Mouse (Mus musculus) Patski (cell line): Measurements from ENCODE around the gene Trex2. TPM values are rescaled to one million over a fixed set of nuclear protein-coding genes. Genes with fewer than 3 reads are reported as not detected.

Experiments
- ATAC-seq: fragments of 100-300 bp; one replicate; pipeline ENCODE4 v1.8.0; 2021
- CTCF ChIA-PET: fragments of 350-600 bp; sonication (Branson Sonifier 250); formaldehyde crosslinking; loops from one replicate; lab custom pipeline; 2022; ENCODE audit warnings: inconsistent platforms; lab: Charles Lee
- POLR2A ChIA-PET: fragments of 350-600 bp; sonication (Branson Sonifier 250); formaldehyde crosslinking; loops from one replicate; lab custom pipeline; 2022; ENCODE audit warnings: antibody characterized with exemption, inconsistent platforms; lab: Charles Lee
- DNase-seq: peaks from one replicate; pipeline ENCODE4 v3.0.0-alpha.2; 2011; ENCODE audit warnings: low read depth, low spot score
- H3K27me3 ChIP-seq: fragments of 371-371 bp; one replicate; pipeline ENCODE4 v1.5.1; 2021
- CTCF ChIP-seq: fragments of 100-300 bp; IDR thresholded peaks from one replicate; pipeline ENCODE4 v1.5.1; 2021
- in situ Hi-C: fragments of 300-500 bp; cut with MboI; formaldehyde crosslinking; loops from 3 replicates; pipeline ENCODE4 v1.11.1; 2018; ENCODE audit warnings: low pct_unique_long_range_greater_than_20kb, mixed read lengths
- polyA plus RNA-seq: library from polyadenylated mRNA; unstranded; gene quantifications from one replicate; pipeline ENCODE4 v1.2.3, GENCODE M21; 2021

The Trex2 gene
- polyA plus RNA-seq, 1 experiment from 2014 or later, result not detected

- ATAC-seq (no peak), DNase-seq (no peak)
- POLR2A ChIA-PET, result no interaction called here
- in situ Hi-C loops, result no loop called here
- CTCF ChIA-PET, result interaction anchor here (1.1 to 1.5 kb wide), 3 partner anchors 11 to 18 kb away, joined by 3 to 6 read pairs (median 4); partner anchors contain the start of gene Haus7
- TF ChIP-seq CTCF, result no peak
- H3K27me3 ChIP-seq, result no peaks in the 10 kb centered on the region
Measured at GRCm38 (mm10) chrX:73474340-73475165, 39.4 kb upstream of the Trex2 start.

GRCm38 (mm10) chrX:73471764-73472163 is 36.6 kb upstream of the Trex2 start:
- in situ Hi-C loops, result no loop called here
- ChIA-PET POLR2A (no interaction called here), CTCF (no interaction called here)
- no peak for TF ChIP-seq CTCF
- ATAC-seq, result no peak
- no peak for DNase-seq
- no peaks in the 10 kb centered on the region for H3K27me3 ChIP-seq

GRCm38 (mm10) chrX:73468752-73469151 is 33.6 kb upstream of the Trex2 start:
- in situ Hi-C loops, result no loop called here
- H3K27me3 ChIP-seq, result no peaks in the 10 kb centered on the region
- ChIA-PET CTCF (no interaction called here), POLR2A (no interaction called here)
- TF ChIP-seq CTCF, result no peak
- DNase-seq (no peak), ATAC-seq (no peak)

- ATAC-seq (no peak), DNase-seq (no peak)
- in situ Hi-C loops, result no loop called here
- ChIA-PET CTCF (interaction anchor here (1.3 kb wide), 1 partner anchor 10 kb away, joined by 6 read pairs; the partner anchor contains the start of gene Haus7), POLR2A (no interaction called here)
- TF ChIP-seq CTCF, result no peak
- H3K27me3 ChIP-seq, result no peaks in the 10 kb centered on the region
Measured at GRCm38 (mm10) chrX:73468330-73468729, 33.2 kb upstream of the Trex2 start.

GRCm38 (mm10) chrX:73467446-73468241 is 32.5 kb upstream of the Trex2 start:
- H3K27me3 ChIP-seq, result no peaks in the 10 kb centered on the region
- in situ Hi-C loops, result no loop called here
- POLR2A ChIA-PET, result no interaction called here
- CTCF ChIA-PET, result interaction anchor here (1.0 to 1.3 kb wide), 2 partner anchors 9 to 10 kb away, joined by 3 to 6 read pairs; partner anchors contain the start of gene Haus7
- no peak for DNase-seq
- no peak for TF ChIP-seq CTCF
- no peak for ATAC-seq

- CTCF ChIA-PET, result interaction anchor here (0.9 to 1.0 kb wide), 2 partner anchors 13 to 27 kb away, joined by 3 read pairs; no protein-coding TSS in a partner anchor
- TF ChIP-seq CTCF, result no peak
- ATAC-seq (no peak), DNase-seq (peak; percentile 19)
- POLR2A ChIA-PET, result no interaction called here
- no peaks in the 10 kb centered on the region for H3K27me3 ChIP-seq
- in situ Hi-C loops, result no loop called here
Measured at GRCm38 (mm10) chrX:73465483-73466186, 30.5 kb upstream of the Trex2 start.

- ChIA-PET CTCF (no interaction called here), POLR2A (interaction anchor here (0.9 kb wide), 1 partner anchor 19 kb away, joined by 3 read pairs; no protein-coding TSS in a partner anchor)
- DNase-seq, result no peak
- ATAC-seq, result no peak
- in situ Hi-C loops, result no loop called here
- H3K27me3 ChIP-seq, result no peaks in the 10 kb centered on the region
- no peak for TF ChIP-seq CTCF
Measured at GRCm38 (mm10) chrX:73460792-73461191, 25.6 kb upstream of the Trex2 start.

GRCm38 (mm10) chrX:73458877-73459392 is 23.8 kb upstream of the Trex2 start, which contains the start of gene Haus7:
Gene Haus7, minus strand, starts transcription at chrX:73459044.
- ATAC-seq, result peak; percentile 100
- no peaks in the 10 kb centered on the region for H3K27me3 ChIP-seq
- in situ Hi-C loops, result loop anchor here (5.0 kb wide), 1 partner anchor 33 kb away; no protein-coding TSS in a partner anchor
- no peak for TF ChIP-seq CTCF
- peak; percentile 54 for DNase-seq
- ChIA-PET POLR2A (interaction anchor here (1.1 kb wide), 1 partner anchor 34 kb away, joined by 5 read pairs; no protein-coding TSS in a partner anchor), CTCF (interaction anchor here (0.7 to 2.0 kb wide), 11 partner anchors 9 to 41 kb away, joined by 3 to 30 read pairs (median 6); no protein-coding TSS in a partner anchor)

GRCm38 (mm10) chrX:73451949-73452348 is 16.8 kb upstream of the Trex2 start:
- no peak for TF ChIP-seq CTCF
- ATAC-seq (no peak), DNase-seq (no peak)
- in situ Hi-C loops, result no loop called here
- no peaks in the 10 kb centered on the region for H3K27me3 ChIP-seq
- CTCF ChIA-PET, result interaction anchor here (0.6 to 2.0 kb wide), 6 partner anchors 9 to 41 kb away, joined by 3 to 10 read pairs (median 4); no protein-coding TSS in a partner anchor
- POLR2A ChIA-PET, result no interaction called here
